Mouse (Mus musculus) G1E (cell line): ENCODE measurements around the gene Sox18.

Experiments used
- CTCF ChIP-seq: IDR thresholded peaks from 2 replicates; pipeline ENCODE4 v1.5.1; 2012; ENCODE audit warnings: low read depth, low read length, inconsistent platforms, mixed read lengths
- GATA1 ChIP-seq: IDR thresholded peaks from 2 replicates; pipeline ENCODE4 v1.6.1; 2012; ENCODE audit warnings: borderline replicate concordance, low read length, inconsistent platforms, mixed read lengths
- TAL1 ChIP-seq: conservative IDR thresholded peaks from 2 replicates; pipeline ENCODE4 v1.6.1; 2012; ENCODE audit warnings: low read depth, low read length, inconsistent platforms, mixed read lengths

DNA sequence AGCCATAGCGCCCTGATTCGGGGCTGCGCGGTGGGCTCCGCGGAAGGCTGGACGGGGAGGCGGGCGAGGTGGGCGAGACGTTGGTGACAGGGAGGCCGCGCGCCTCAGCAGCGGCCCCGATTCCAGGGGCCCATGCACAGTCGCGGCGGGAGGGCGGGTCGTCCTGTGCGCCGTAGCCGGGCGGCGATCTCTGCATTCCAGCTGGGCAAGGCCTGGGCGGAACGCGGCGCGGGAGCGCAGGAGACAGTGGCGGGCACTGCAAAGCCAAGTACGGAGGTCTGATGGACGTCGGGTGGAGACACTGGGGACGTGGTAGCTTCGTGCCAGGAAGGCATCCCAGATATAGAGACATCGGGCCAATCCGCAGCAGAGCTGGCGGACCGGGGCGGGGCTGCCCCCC is at the start of gene Sox18:
- TF ChIP-seq CTCF = no peak
- no peak for TF ChIP-seq TAL1
- TF ChIP-seq GATA1 = no peak
